Mouse (Mus musculus) urinary bladder, postnatal 36 days (tissue): ENCODE results near the gene Hoxc10.

Experiments used
- DNase-seq, 2 experiments: peaks; one replicate each; pipeline ENCODE4 v3.0.0; 2022; ENCODE audit warnings: low spot score in 2 of 2, mixed read lengths in 1 of 2

Gene Hoxc10

DNA sequence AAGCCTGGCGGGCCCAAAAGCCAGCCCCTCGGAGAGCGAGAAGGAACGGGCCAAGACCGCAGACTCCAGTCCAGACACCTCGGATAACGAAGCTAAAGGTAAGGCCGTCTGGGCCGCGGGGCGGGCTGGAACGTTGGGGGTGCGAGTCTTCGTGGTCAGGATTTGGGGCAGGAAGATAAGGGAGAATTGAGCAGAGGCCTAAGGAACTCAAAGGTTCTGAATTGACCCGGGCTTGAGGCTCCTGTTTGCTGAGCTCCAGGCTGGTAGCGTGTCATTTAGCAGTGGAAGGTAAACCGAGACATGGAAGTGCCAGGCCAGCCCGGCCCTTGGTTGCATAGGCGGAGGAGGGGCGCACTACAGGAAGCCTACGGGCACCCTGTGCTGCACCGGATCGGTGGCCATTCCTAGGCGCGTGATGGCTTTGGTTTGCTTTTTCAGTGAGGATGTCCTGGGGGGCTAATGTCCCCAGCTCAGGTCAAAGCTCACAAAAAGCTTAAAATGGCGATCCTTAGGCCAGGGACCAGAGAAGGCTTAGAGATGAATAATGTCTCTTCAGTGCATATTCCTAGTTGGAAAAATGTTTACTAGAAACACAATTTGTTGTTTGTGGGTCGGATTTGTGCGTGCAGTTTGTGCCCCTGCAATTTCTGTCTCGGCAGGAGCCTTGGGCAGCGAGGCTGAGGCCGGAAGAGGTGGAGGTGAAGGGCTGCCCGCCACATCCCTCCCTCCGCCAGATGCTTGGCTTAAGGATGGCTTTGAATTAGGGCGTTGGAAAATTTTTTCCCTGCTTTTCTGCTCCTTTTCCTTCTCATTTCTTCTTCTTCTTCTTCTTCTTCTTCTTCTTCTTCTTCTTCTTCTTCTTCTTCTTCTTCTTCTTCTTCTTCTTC lies 1.2 kb downstream of the Hoxc10 start:
- no peak for DNase-seq

DNA sequence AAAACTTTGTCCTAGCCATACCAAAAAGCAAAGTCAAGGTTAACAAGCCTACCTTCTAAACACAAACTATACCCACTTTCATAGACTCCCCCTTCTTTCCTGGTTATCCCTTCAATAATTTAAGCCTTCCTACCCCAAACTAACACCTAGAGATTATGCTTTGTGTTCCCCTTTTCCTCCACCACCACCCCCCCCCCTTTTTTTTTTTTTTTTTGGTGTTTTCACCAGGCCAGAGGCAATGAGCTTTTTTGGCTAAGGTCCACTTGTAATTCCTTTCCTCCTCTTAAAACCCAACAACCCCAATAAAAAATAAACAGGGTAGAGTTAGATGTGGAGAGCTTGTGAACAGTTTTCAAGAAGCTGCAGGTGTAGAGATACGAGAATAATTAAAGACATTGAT lies 2.7 kb downstream of the Hoxc10 start:
- DNase-seq = no peak

DNA sequence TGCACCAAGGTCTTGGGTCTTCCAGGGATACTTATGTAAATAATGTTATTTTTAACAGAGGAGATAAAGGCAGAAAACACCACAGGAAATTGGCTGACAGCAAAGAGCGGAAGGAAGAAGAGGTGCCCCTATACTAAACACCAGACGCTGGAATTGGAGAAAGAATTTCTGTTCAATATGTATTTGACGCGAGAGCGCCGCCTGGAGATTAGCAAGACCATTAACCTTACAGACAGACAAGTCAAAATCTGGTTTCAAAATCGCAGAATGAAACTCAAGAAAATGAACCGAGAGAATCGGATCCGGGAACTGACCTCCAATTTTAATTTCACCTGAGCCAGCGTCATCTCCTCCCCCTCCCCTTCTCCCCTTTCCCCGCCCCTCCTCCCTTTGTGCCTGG lies 4.1 kb downstream of the Hoxc10 start:
- DNase-seq = no peak

DNA sequence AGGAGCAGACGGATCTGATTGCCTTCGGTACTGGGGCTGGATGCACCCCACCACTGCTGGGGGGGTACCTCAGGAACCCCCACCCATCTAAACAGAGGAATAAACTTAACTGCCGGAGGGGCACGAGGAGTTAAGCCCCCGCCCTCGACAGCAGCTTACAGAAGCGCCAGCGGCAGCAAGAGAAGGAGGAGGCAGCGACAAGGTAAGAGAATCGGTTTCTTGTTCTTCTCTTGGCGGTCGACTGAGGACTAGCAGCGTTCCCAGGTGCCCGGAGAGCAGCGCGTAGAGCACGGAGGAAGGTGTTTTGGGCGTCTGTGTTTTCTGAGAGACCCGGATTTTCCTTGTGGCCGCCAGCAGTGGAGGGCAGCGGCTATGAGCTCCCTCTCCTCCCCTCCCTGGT lies 5.7 kb downstream of the Hoxc10 start:
- DNase-seq = no peak

DNA sequence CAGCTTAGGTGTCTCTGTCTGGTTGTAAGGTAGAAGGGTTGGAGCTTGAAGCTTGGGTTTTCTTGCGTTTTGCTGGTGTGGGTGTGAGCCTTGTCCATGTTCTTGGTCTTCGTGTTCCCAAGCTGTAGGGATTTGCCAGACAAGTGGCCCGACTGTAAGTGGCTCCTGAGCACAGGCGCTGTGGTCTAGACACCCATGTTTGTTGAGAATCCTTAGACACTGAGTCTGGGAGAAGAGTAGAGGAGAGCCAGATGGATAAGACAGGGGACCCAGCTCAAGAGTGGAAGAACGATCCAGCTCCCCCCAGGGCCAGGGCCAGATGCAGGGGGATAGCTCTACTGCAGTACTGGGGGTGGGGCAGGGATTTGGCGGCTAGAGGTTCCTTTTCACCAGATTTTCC lies 6.2 kb downstream of the Hoxc10 start:
- DNase-seq = no peak

DNA sequence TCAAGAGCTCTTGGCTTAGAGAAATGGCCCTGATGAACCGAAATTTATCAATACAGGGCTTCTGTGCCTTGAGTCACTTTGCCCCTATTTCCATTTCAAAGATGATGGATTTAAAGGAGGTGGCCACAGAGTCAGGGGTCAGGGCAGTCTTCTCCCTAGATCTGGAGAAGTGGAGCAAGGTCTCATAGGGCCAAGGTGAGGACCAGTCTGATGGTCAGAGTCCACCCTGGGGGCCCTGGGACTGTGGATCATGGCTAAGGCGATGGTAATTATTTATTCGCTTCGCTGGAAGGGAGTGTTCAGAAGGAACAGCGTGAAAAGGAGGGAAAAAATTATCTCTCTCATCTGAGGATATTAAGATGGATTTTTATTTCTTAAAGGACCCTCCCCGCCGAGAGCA lies 8.4 kb downstream of the Hoxc10 start:
- DNase-seq = no peak

DNA sequence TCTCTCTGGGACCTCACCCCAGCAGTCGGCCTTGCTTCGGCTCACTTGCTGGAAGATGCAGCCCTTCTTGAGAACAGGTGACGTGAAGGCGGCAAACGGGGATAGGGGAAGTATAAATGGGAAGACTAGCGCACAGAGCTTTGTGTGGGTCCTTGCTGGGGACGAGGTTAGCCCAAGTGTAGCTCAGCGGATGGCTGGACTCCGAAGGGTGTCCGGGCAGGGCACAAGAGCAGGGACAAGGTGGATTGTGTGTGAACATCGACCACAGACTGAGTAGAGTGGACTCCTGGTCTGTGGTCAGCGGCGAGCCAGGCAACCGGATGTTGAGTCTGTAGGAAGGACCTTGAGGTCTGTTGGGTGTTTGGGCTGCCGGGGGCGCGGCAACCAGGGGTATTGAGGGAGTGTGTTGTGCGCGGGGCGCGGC lies 9.1 kb downstream of the Hoxc10 start:
- DNase-seq = no peak

DNA sequence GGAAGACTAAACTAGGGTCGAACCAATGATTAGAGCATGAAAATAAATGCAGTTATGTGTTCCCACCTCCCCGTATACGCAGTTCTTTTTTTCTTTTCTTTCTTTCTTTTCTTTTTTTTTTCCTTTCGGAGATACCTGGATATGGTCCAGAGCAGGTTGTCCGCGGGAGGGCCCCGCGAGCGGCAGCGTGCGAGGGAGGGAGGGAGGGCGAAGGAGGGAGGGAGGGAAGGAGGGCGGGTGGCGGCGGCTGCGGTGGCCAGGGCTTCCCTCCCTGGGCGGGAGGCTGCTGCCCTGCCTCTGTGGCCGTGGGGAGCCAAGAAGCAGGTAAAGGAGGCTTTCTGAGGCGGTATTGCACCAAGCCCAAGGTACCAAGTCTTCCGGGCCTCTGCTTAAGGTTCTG lies 9.6 kb downstream of the Hoxc10 start, which contains the start of gene Hoxc9:
Hoxc9 (plus strand) TSS at position 269 of the 400 bp plus-strand sequence.
- DNase-seq = no peak

DNA sequence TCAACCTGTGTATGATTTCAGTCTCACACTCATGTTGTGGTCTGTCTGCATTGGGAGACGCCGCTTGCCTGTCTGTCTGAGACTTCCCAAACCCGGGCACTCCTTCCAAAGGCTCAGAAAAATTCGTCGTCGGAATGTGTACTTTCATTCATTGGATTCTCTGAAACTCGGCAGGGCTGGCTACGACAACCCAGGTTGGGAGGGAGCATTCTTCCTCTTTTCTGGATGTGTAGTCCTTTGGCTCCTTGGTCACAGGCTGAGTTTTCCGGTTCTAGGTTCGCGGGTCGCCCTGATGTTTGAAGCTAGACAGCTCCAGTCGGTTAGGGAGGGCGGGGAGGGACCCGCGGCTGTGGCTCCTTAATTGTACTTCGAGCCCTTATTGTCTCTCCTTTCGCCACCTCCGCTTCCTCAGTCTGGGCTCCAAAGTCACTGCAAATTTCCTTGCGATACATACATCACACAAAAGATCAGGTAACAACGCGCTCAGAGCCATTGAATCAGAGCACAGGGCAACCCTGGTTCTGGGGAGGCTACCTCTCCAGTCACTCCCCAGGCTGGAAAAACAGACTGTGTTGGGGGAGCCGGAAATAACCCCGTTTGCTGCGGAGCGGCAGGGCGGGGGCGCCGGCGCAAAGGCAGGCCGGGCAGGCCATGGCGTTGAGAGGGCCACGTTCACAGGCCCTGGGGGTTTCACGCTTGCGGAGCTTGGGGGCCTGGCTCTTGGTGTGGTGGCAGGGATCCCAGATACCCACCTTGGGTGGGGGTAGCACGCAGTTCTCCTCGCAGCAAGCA lies 10.2 kb downstream of the Hoxc10 start:
- no peak for DNase-seq

DNA sequence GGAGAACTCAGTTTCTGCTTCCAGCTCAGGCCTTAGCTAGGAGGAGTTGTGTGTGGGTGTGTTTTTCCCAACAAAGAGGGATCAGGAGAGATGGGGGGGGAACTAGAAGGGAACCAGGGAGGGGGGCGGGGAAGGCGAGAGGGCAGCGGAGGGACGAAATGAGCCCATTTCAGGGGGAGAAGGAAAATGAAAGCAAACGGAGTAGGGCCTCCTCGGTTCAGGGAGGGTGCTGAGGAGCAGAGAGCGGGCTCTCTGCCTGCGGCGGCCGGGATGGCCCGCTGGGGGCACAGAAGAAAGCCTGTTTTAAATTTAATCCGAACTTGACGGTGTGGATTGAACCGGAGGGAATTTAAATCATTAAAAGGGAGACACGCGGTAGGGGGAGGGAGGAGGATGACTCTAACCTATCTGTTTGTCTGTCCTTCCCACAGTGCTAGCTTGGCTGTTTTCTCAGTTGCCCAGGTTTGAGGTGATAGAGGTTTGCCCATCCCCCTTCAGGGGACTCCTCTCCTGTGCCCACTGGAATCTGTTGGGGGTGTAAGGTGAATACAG lies 10.9 kb downstream of the Hoxc10 start:
- DNase-seq = no peak

DNA sequence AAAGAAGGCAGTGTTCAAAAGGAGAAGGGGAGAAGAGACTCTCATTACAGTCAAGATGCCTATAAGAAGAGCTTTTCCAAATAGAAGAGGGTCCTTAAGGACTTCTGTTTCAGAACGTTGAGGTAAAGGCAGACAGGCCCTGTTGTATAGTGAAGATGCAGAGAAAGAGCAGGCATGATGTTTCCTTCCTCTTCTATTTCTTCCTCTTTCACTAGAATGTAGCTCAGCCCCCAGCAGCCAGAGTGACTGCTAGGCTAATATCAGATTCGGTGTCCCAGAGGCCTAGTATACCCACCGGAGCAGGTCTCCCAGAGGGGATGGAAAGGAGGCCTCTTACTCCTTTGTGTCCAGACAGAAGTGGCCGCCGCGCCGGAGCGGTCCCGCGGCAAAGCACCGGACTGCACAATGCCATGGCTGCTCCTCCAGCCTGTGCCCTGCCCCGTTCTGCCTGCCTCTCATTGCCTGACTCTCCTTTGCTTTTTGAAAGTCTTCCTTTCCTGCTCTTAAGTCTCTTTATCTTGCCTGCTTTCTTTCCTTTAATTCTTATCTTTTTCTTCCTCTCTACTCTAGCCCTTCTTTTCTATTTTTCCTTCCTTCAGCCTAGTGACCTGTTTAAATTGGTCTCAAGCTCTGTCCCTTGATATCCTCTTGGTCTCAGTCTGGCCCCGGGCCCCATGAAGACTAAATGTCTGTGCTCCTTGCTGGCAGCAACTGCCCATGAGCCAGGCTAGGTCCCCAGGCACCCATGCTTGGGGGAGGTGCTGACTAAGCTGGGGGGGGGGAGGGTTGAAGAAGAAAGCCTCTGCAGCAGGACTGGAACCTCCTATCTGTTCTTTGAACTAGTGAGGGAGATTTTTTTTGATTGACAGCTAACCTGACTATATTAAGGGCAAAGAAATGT lies 12.3 kb downstream of the Hoxc10 start:
- DNase-seq = no peak

DNA sequence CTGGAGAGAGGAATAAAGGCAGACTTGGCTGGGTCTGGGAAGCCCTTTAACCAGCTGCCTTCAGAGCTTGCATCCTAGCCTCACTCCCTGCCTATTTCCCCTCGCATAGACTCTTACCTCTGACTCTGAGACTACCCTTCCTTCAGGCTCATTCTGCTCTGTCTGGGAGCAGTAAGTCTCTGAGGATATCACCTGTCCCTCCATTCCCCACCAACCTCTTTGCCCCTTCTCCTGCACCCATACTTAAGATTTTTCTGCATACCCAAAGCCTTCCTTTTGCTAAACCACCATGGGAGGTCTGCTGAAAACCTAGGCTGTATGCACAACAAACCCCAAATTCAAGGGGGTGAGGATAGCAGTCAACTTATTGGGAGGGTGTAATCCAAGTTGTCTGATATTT lies 13.3 kb downstream of the Hoxc10 start:
- DNase-seq = no peak

DNA sequence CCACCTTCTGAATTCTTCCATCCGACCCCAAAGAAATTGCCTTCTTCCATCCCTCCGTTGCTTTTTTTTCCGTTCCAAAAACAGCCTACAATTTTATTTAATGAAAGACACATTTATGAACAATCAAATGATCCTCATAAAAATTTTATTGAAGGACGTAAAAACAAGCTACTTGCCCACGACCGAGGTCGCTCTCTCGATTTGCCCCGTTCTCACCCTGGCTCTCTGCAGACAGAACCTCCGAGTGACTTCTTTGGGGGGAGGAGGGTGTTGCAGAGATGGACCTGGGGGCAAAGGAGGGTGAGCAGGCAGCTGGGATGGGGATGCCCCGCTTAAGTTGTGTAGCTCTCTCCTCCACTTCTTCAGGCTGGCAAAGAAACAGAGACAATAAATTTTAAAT lies 13.8 kb downstream of the Hoxc10 start:
- DNase-seq = no peak

DNA sequence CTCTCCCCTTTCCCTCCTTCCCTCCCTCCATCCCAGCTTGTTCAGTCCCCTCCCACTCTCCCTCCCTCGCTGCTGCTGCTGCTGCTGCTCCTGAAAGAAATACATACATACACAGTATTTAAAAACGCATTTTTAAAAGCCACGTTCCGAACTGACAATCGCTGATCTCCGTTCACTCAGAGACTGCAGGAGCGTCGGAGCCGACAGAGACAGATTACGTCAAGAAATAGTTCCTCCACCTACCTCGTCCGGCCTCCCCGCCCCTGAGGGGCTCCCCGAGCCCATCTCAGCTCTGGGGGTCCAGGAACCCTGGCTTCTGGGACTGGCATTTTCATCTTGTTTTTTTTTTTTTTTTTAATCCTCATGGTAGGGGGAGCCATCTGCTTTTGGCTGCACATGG lies 14.3 kb downstream of the Hoxc10 start:
- no peak for DNase-seq

DNA sequence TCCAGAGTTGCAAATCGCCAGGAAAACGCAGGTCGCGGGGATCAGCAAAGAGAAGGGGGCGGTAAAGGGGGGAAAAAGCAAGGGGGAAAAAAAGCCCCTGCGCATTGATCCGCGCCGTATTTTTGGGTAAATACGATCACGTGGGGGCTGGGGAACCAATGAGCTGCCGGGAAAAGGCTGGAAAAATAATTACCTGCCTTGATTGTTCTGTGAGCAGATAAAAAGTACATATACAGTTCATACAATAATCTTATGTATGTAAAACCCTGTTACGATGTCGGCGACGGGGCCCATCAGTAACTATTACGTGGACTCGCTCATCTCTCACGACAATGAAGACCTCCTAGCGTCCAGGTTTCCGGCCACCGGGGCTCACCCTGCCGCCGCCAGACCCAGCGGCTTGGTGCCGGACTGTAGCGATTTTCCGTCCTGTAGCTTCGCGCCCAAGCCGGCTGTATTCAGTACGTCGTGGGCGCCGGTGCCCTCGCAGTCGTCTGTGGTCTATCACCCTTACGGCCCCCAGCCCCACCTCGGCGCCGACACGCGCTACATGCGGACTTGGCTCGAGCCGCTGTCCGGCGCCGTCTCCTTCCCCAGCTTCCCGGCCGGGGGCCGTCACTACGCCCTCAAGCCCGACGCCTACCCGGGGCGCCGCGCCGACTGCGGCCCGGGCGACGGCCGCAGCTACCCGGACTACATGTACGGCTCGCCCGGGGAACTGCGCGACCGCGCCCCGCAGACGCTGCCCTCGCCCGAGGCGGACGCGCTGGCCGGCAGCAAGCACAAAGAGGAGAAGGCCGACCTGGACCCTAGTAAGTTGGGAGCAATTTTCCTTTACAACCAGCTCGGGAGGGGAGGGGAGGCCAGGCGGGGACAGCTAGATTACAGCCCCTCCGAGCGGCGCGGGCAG lies 15.0 kb downstream of the Hoxc10 start:
- no peak for DNase-seq

DNA sequence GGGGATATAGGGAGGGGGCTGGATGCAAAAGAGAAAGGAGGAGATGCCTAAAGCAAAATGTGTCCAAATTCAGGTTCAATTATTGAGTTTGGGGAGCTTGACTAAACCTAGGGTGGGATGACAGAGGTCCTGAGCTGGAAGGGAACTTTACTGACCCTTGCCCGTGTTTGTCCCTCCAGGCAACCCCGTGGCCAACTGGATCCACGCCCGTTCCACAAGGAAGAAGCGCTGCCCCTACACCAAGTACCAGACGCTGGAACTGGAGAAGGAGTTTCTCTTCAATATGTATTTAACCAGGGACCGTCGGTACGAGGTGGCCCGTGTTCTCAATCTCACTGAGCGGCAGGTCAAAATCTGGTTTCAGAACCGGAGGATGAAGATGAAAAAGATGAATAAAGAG lies 17.1 kb downstream of the Hoxc10 start:
- no peak for DNase-seq

DNA sequence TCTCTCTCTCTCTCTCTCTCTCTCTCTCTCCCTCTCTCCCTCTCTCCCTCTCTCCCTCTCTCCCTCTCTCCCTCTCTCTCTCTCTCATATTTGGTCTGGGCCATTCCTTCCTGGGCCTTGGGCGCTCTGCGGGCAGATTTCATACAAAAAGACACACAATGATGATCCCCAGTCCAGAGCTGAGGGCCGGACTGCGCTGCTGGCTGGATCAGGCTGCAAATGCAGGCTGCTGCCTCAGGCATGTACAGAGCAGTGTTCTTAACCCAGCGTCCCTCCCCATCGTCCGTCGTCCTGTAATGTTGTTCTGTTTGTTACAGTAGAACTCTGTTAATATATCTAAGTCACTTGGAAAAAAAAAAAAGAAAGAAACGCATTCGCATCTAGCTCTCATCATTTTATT lies 17.9 kb downstream of the Hoxc10 start:
- DNase-seq = no peak

DNA sequence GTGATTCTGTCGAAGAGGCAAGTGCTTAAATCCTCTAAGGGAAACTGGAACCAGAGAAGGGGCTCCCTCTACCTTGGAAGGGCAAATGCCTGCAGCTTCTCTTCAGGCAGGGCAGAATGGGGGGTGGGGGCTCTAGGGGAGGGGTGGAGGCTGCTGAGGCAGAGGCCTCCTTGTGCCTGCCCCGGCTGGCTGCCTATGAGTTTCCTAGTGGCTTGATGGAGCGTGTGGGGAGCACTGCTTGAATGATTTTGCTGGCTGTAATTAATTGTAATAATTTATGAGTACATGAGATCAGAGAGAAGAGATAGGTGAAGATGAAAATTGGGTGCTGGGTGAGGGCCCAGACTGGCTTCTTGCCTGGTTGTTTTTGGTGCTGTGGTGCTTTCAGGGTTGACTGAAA lies 18.3 kb downstream of the Hoxc10 start:
- no peak for DNase-seq

DNA sequence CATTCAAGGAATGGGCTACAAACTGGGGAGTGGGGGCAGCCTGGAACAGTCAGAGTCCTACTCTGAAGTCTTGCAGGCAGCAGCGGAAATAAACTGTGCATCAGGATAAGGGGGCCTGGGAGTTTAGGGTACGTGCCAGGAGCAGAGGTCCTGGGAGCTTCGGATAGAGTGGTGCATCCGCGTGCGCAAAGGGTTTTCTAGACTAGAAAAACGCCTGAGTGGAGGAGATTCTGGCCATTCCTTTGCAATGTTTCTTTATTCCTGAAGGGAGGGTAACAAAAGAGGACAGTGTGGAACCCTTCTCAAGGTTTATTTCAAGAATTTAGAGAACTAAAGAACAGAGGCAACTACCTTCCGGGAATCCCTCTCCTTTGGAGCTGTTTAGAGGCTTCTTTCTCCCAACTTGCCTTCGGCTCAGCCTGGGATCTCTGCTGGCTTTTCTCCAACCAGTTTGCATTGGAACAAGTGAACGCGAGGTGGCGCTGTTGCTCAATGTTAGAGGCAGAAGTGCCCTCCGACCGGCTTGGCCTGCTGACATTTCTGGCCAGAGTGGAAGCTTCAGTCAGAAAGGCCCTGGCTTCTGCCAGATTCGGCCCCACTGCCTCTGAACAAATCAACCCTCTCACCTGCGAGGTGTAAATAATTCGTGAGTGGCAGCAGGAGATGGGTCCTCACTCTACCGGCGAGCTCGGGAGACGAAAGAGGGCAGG lies 20.7 kb downstream of the Hoxc10 start:
- peak; percentile 86 to 93 for DNase-seq

DNA sequence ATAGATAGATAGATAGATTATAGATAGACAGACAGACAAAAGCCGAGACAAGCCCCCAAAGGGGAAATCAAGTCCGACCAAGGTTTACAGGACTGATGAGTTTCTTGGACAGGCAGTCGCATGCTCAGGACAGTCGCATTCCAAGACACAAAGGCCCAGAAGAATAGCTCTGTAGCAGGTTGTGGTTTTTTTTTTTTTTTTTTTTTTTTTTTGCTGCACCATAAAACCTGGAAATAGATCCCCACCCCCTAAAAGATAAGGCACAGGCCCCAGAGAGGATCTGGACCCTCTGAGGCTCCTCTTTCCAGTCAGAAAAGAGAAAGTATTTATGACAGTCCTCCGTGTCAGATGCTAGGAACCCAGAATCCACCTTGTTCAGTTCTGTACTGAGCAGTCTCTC lies 21.5 kb downstream of the Hoxc10 start:
- DNase-seq = no peak
